Mouse (Mus musculus) spleen, postnatal 0 days (tissue): ENCODE measurements around the gene Gm14851. TPM values are rescaled to one million over a fixed set of nuclear protein-coding genes. Genes with fewer than 3 reads are reported as not detected.

Experiments used
- polyA plus RNA-seq: library from polyadenylated mRNA; unstranded; fragments of >200 nt; fragmentation: Nextera tagmentation; extraction: Ambion mirVana; gene quantifications from 2 replicates; pipeline ENCODE4 v1.2.1, GENCODE M21; 2015

Gene Gm14851
- polyA plus RNA-seq = not detected in 2 replicates

DNA sequence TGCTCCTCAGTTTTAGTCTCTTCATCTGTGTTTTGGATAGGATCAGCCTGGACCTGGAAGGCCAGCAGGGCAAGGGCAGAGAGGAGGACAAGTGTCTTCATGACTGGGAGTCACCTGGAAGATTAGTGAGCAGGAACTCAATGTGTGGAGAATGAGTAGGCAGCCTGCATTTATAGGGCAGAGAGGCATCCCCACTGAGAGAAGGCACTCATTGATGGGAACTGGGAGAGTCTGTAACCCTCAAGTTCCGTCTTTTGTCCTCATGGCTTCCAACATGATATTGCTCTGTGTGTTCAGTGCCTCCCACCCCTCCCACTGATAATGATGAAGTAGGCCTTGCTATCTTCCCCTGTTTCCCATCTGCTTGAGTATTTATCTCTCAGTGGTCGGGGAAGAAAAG lies at the start of gene Gm14851:
Gene Gm14851, minus strand, starts transcription at position 101 of the 400 bp plus-strand sequence.

DNA sequence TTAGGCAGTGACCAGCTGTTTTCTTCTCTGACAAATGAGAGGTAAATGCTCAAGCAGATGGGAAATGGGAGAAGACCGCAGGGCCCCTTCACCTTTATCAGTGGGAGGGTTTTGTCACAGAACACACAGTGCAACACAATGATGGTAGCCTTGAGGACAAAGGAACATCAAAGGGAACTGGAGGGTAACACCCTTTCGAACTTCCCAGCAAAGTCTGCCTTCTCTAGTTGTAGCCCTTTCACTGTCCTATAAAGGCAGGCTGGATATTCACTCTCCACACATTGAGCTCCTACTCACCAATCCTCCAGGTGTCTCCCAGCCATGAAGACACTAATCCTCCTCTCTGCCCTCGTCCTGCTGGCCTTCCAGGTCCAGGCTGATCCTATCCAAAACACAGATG lies 38.5 kb upstream of the Gm14851 start, which contains the start of gene Defa30:
Gene Defa30, plus strand, starts transcription at position 301 of the 400 bp plus-strand sequence.

DNA sequence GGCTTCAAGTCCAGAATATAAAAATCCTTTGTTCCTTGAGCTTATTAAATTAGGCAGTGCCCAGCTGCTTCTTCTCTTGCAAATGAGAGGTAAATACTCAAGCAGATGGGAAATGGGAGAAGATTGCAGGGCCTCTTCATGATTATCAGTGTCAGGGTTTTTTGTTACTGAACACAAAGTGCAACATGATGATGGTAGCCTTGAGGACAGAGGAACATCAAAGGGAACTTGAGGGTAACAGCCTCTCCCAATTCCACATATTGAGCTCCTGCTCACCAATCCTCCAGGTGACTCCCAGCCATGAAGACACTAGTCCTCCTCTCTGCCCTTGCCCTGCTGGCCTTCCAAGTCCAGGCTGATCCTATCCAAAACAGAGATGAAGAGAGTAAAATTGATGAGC lies 11.7 kb downstream of the Gm14851 start, which contains the start of gene Defa25:
Gene Defa25, plus strand, starts transcription at position 301 of the 400 bp plus-strand sequence.

DNA sequence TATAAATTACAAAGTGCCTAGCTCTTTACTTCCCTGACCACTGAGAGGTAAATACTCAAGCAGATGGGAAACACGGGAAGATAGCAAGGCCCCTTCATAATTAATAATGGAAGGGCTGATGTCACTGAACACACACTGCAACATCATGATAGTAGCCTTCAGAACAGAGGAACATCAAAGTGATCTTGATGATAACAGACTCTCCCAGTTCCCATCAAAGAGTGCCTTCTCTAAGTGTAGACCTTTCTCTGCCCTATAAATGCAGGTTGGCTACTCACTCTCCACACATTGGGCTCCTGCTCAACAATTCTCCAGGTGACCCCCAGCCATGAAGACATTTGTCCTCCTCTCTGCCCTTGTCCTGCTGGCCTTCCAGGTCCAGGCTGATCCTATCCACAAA lies 31.1 kb downstream of the Gm14851 start, which contains the start of gene Defa35:
Gene Defa35, plus strand, starts transcription at position 301 of the 400 bp plus-strand sequence.

DNA sequence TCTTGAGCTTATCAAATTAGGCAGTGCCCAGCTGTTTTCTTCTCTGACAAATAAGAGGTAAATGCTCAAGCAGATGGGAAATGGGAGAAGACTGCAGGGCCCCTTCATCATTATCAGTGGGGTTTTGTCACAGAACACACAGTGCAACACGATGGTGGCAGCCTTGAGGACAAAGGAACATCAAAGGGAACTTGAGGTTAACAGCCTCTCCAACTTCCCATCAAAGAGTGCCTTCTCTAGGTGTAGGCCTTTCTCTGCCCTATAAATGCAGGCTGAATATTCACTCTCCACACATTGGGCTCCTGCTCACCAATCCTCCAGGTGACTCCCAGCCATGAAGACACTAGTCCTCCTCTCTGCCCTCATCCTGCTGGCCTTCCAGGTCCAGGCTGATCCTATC lies 41.1 kb downstream of the Gm14851 start, which contains the start of gene Defa23:
Gene Defa23, plus strand, starts transcription at position 301 of the 400 bp plus-strand sequence.

Other genes with a start within 250 kb of the Gm14851 start
- not detected in 2 replicates for gene Defb33, start 203.4 kb downstream of the Gm14851 start, polyA plus RNA-seq
- not detected in 2 replicates for gene Gm15056, start 193.4 kb downstream of the Gm14851 start, polyA plus RNA-seq
- gene Gm6040, start 174.0 kb downstream of the Gm14851 start, polyA plus RNA-seq = not detected in 2 replicates
- not detected in 2 replicates for gene AY761185, start 151.3 kb downstream of the Gm14851 start, polyA plus RNA-seq
- not detected in 2 replicates for gene Defa21, start 70.5 kb downstream of the Gm14851 start, polyA plus RNA-seq
- gene Defa23, start 41.0 kb downstream of the Gm14851 start, polyA plus RNA-seq = not detected in 2 replicates
- gene Defa35, start 31.0 kb downstream of the Gm14851 start, polyA plus RNA-seq = not detected in 2 replicates
- not detected in 2 replicates for gene Defa25, start 11.6 kb downstream of the Gm14851 start, polyA plus RNA-seq
- gene Defa30, start 38.6 kb upstream of the Gm14851 start, polyA plus RNA-seq = not detected in 2 replicates
- gene Defa22, start 66.2 kb upstream of the Gm14851 start, polyA plus RNA-seq = not detected in 2 replicates
- gene Defa31, start 95.6 kb upstream of the Gm14851 start, polyA plus RNA-seq = not detected in 2 replicates
- gene Gm15293, start 105.5 kb upstream of the Gm14851 start, polyA plus RNA-seq = not detected in 2 replicates
- not detected in 2 replicates for gene Gm15292, start 153.7 kb upstream of the Gm14851 start, polyA plus RNA-seq
- gene Defa27, start 219.5 kb upstream of the Gm14851 start, polyA plus RNA-seq = not detected in 2 replicates
- not detected in 2 replicates for gene Defa29, start 231.0 kb upstream of the Gm14851 start, polyA plus RNA-seq